Mouse (Mus musculus) E14TG2a.4 (cell line): ENCODE measurements around the gene Tnfaip8l2.

Experiments used
- H3K27me3 ChIP-seq: 2 replicates; pipeline ENCODE4 v1.6.1; 2014; ENCODE audit warnings: low read length, control low read depth; ENCODE audit not compliant: insufficient read depth
- H3K36me3 ChIP-seq: 2 replicates; pipeline ENCODE4 v1.6.1; 2014; ENCODE audit warnings: low read length, control low read depth; ENCODE audit not compliant: insufficient read depth
- H3K4me1 ChIP-seq: replicated peaks from 2 replicates; pipeline ENCODE4 v1.6.1; 2014; ENCODE audit warnings: low read depth, low read length, control low read depth
- H3K4me3 ChIP-seq: replicated peaks from 2 replicates; pipeline ENCODE4 v1.5.1; 2014; ENCODE audit warnings: mild to moderate bottlenecking, low read length
- H3K9me3 ChIP-seq: 2 replicates; pipeline ENCODE4 v1.6.1; 2014; ENCODE audit warnings: low read length, control low read depth
- CTCF ChIP-seq: conservative IDR thresholded peaks from 2 replicates; pipeline ENCODE4 v1.5.1; 2014; ENCODE audit warnings: low read length
- NANOG ChIP-seq: IDR thresholded peaks from 2 replicates; pipeline ENCODE4 v1.6.1; 2014; ENCODE audit warnings: borderline replicate concordance, low read length, mixed read lengths
- POU5F1 ChIP-seq: IDR thresholded peaks from 2 replicates; pipeline ENCODE4 v1.6.1; 2014; ENCODE audit warnings: low read length, borderline replicate concordance

Gene Tnfaip8l2

GRCm38 (mm10) chr3:95141952-95142616, at the start of gene Tnfaip8l2:
TSS of gene Tnfaip8l2 (minus strand) at chr3:95142360.
- TF ChIP-seq NANOG (no peak), POU5F1 (no peak), CTCF (no peak)
- Histone ChIP-seq H3K36me3 (no peaks in the 10 kb centered on the region), H3K9me3 (no peaks in the 10 kb centered on the region), H3K4me3 (no peak within 1 kb of the TSS), H3K4me1 (peaks cover 37% of the 10 kb centered on the region), H3K27me3 (peaks cover 28% of the 10 kb centered on the region)

- Histone ChIP-seq H3K4me1 (no peaks in the 10 kb centered on the region), H3K27me3 (no peaks in the 10 kb centered on the region), H3K36me3 (peaks cover 95% of the 10 kb centered on the region), H3K4me3 (no peak overlapping the region), H3K9me3 (no peaks in the 10 kb centered on the region)
- TF ChIP-seq POU5F1 (no peak), CTCF (no peak), NANOG (no peak)
Observed at GRCm38 (mm10) chr3:95186888-95187287, 44.7 kb upstream of the Tnfaip8l2 start.

- Histone ChIP-seq H3K9me3 (no peaks in the 10 kb centered on the region), H3K4me1 (no peaks in the 10 kb centered on the region), H3K4me3 (no peak overlapping the region), H3K36me3 (peaks cover 95% of the 10 kb centered on the region), H3K27me3 (no peaks in the 10 kb centered on the region)
- no peak for TF ChIP-seq NANOG
- no peak for TF ChIP-seq CTCF
- TF ChIP-seq POU5F1 = no peak
Observed at GRCm38 (mm10) chr3:95186100-95186499, 43.9 kb upstream of the Tnfaip8l2 start.

GRCm38 (mm10) chr3:95184796-95185577, 42.8 kb upstream of the Tnfaip8l2 start:
- TF ChIP-seq NANOG = no peak
- no peak for TF ChIP-seq CTCF
- no peak for TF ChIP-seq POU5F1
- no peaks in the 10 kb centered on the region for H3K27me3 ChIP-seq
- no peak overlapping the region for H3K4me3 ChIP-seq
- no peaks in the 10 kb centered on the region for H3K9me3 ChIP-seq
- H3K4me1 ChIP-seq = no peaks in the 10 kb centered on the region
- H3K36me3 ChIP-seq = peaks cover 90% of the 10 kb centered on the region

GRCm38 (mm10) chr3:95181841-95182240, 39.7 kb upstream of the Tnfaip8l2 start:
- TF ChIP-seq CTCF (no peak), NANOG (no peak), POU5F1 (no peak)
- Histone ChIP-seq H3K4me3 (no peak overlapping the region), H3K4me1 (peaks cover 9% of the 10 kb centered on the region), H3K27me3 (no peaks in the 10 kb centered on the region), H3K9me3 (no peaks in the 10 kb centered on the region), H3K36me3 (peaks cover 58% of the 10 kb centered on the region)

GRCm38 (mm10) chr3:95179890-95180289, 37.7 kb upstream of the Tnfaip8l2 start:
- TF ChIP-seq CTCF = no peak
- TF ChIP-seq POU5F1 = no peak
- no peak for TF ChIP-seq NANOG
- Histone ChIP-seq H3K4me3 (no peak overlapping the region), H3K9me3 (no peaks in the 10 kb centered on the region), H3K4me1 (peaks cover 28% of the 10 kb centered on the region), H3K36me3 (peaks cover 40% of the 10 kb centered on the region), H3K27me3 (0 out of 2 replicates have a peak, but pooled peaks cover 2% of the 10 kb centered on the region)

- TF ChIP-seq POU5F1 = no peak
- no peak for TF ChIP-seq CTCF
- no peak for TF ChIP-seq NANOG
- H3K4me3 ChIP-seq = no peak overlapping the region
- H3K27me3 ChIP-seq = peaks cover 4% of the 10 kb centered on the region
- H3K4me1 ChIP-seq = peaks cover 34% of the 10 kb centered on the region
- H3K9me3 ChIP-seq = no peaks in the 10 kb centered on the region
- peaks cover 30% of the 10 kb centered on the region for H3K36me3 ChIP-seq
Observed at GRCm38 (mm10) chr3:95178948-95179347, 36.8 kb upstream of the Tnfaip8l2 start.

- Histone ChIP-seq H3K27me3 (peaks cover 18% of the 10 kb centered on the region), H3K4me1 (peaks cover 39% of the 10 kb centered on the region), H3K36me3 (peaks cover 17% of the 10 kb centered on the region), H3K4me3 (no peak overlapping the region), H3K9me3 (no peaks in the 10 kb centered on the region)
- TF ChIP-seq CTCF (no peak), POU5F1 (no peak), NANOG (no peak)
Observed at GRCm38 (mm10) chr3:95177583-95177982, 35.4 kb upstream of the Tnfaip8l2 start.

- Histone ChIP-seq H3K36me3 (peaks cover 14% of the 10 kb centered on the region), H3K9me3 (no peaks in the 10 kb centered on the region), H3K4me1 (peaks cover 44% of the 10 kb centered on the region), H3K27me3 (peaks cover 28% of the 10 kb centered on the region), H3K4me3 (no peak overlapping the region)
- TF ChIP-seq NANOG (no peak), CTCF (no peak), POU5F1 (no peak)
Observed at GRCm38 (mm10) chr3:95176500-95176899, 34.3 kb upstream of the Tnfaip8l2 start.
